Mouse (Mus musculus): ENCODE data around the gene R3hdm2. TPM values are rescaled to one million over a fixed set of nuclear protein-coding genes. Genes with fewer than 3 reads are reported as not detected.

The R3hdm2 gene
- polyA plus RNA-seq, 1 experiment from 2014 or later: 44.9 TPM

GRCm38 (mm10) chr10:127404701-127405100, 24.6 kb downstream of the R3hdm2 start:
- H3K9me3 ChIP-seq: no peaks in the 10 kb centered on the region
- no peak overlapping the region for H3K4me2 ChIP-seq (replicated peaks)
- no peak overlapping the region for H3K4me3 ChIP-seq
- ATAC-seq (ENCODE audit: insufficient number of reproducible peaks, insufficient read depth, low FRiP score, low TSS enrichment): no peak
- no peak overlapping the region for H3K9ac ChIP-seq
- H3K27me3 ChIP-seq: no peaks in the 10 kb centered on the region
- no peak overlapping the region for H3K27ac ChIP-seq
- WGBS: 93% methylated on average over 3 of the region's 3 CpGs
- peaks cover 16% of the 10 kb centered on the region for H3K36me3 ChIP-seq
- no peaks in the 10 kb centered on the region for H3K4me1 ChIP-seq

- no peaks in the 10 kb centered on the region for H3K4me1 ChIP-seq
- ATAC-seq (ENCODE audit: insufficient number of reproducible peaks, insufficient read depth, low FRiP score, low TSS enrichment): no peak
- H3K9ac ChIP-seq: no peak overlapping the region
- no peaks in the 10 kb centered on the region for H3K27me3 ChIP-seq
- no peak overlapping the region for H3K27ac ChIP-seq
- no peak overlapping the region for H3K4me3 ChIP-seq
- H3K9me3 ChIP-seq: no peaks in the 10 kb centered on the region
- no peaks in the 10 kb centered on the region for H3K36me3 ChIP-seq
- WGBS: 61% methylated on average over 4 of the region's 4 CpGs
- no peak overlapping the region for H3K4me2 ChIP-seq (replicated peaks)
Measured at GRCm38 (mm10) chr10:127407391-127407790, 27.3 kb downstream of the R3hdm2 start.

GRCm38 (mm10) chr10:127412101-127412500, 32.0 kb downstream of the R3hdm2 start:
- no peaks in the 10 kb centered on the region for H3K9me3 ChIP-seq
- no peaks in the 10 kb centered on the region for H3K27me3 ChIP-seq
- no peak overlapping the region for H3K9ac ChIP-seq
- H3K36me3 ChIP-seq: peaks cover 6% of the 10 kb centered on the region; the same call in 1 of the 2 replicates
- WGBS: 52% methylated on average over 5 of the region's 5 CpGs
- no peak overlapping the region for H3K4me3 ChIP-seq
- H3K27ac ChIP-seq: no peak overlapping the region
- ATAC-seq (ENCODE audit: insufficient number of reproducible peaks, insufficient read depth, low FRiP score, low TSS enrichment): no peak
- no peak overlapping the region for H3K4me2 ChIP-seq (replicated peaks)
- no peaks in the 10 kb centered on the region for H3K4me1 ChIP-seq

- no peak for ATAC-seq (ENCODE audit: insufficient number of reproducible peaks, insufficient read depth, low FRiP score, low TSS enrichment)
- no peaks in the 10 kb centered on the region for H3K4me1 ChIP-seq
- no peak overlapping the region for H3K27ac ChIP-seq
- no peak overlapping the region for H3K4me2 ChIP-seq (replicated peaks)
- no peak overlapping the region for H3K4me3 ChIP-seq
- H3K9ac ChIP-seq: no peak overlapping the region
- 84% methylated on average over 2 of the region's 2 CpGs for WGBS
- peaks cover 6% of the 10 kb centered on the region; the same call in 1 of the 2 replicates for H3K36me3 ChIP-seq
- H3K9me3 ChIP-seq: no peaks in the 10 kb centered on the region
- H3K27me3 ChIP-seq: no peaks in the 10 kb centered on the region
Measured at GRCm38 (mm10) chr10:127412776-127413175, 32.6 kb downstream of the R3hdm2 start.

GRCm38 (mm10) chr10:127413585-127413984, 33.5 kb downstream of the R3hdm2 start:
- Histone ChIP-seq H3K9ac (no peak overlapping the region), H3K4me1 (no peaks in the 10 kb centered on the region), H3K9me3 (no peaks in the 10 kb centered on the region), H3K27me3 (no peaks in the 10 kb centered on the region), H3K4me3 (no peak overlapping the region), H3K4me2 (replicated peaks) (no peak overlapping the region), H3K27ac (no peak overlapping the region), H3K36me3 (peaks cover 6% of the 10 kb centered on the region; the same call in 1 of the 2 replicates)
- WGBS: 79% methylated on average over 1 of the region's 1 CpGs
- no peak for ATAC-seq (ENCODE audit: insufficient number of reproducible peaks, insufficient read depth, low FRiP score, low TSS enrichment)

GRCm38 (mm10) chr10:127414141-127414540, 34.0 kb downstream of the R3hdm2 start:
- H3K27me3 ChIP-seq: no peaks in the 10 kb centered on the region
- H3K4me3 ChIP-seq: no peak overlapping the region
- H3K4me2 ChIP-seq (replicated peaks): no peak overlapping the region
- H3K9me3 ChIP-seq: no peaks in the 10 kb centered on the region
- peaks cover 6% of the 10 kb centered on the region; the same call in 1 of the 2 replicates for H3K36me3 ChIP-seq
- 75% methylated on average over 3 of the region's 3 CpGs for WGBS
- no peak overlapping the region for H3K27ac ChIP-seq
- no peak for ATAC-seq (ENCODE audit: insufficient number of reproducible peaks, insufficient read depth, low FRiP score, low TSS enrichment)
- no peaks in the 10 kb centered on the region for H3K4me1 ChIP-seq
- no peak overlapping the region for H3K9ac ChIP-seq

- H3K4me1 ChIP-seq: peaks cover 27% of the 10 kb centered on the region
- ATAC-seq (ENCODE audit: insufficient number of reproducible peaks, insufficient read depth, low FRiP score, low TSS enrichment): no peak
- no peak overlapping the region for H3K27ac ChIP-seq
Measured at GRCm38 (mm10) chr10:127420131-127420530, 40.0 kb downstream of the R3hdm2 start.

GRCm38 (mm10) chr10:127420676-127421353, 40.7 kb downstream of the R3hdm2 start:
- peaks cover 29% of the 10 kb centered on the region for H3K4me1 ChIP-seq

More at GRCm38 (mm10) chr10:127420131-127420530, 40.0 kb downstream of the R3hdm2 start:
- Histone ChIP-seq H3K27me3 (no peaks in the 10 kb centered on the region), H3K4me3 (no peak overlapping the region), H3K4me2 (replicated peaks) (peak overlapping the region; percentile 16; the same call in 1 of the 2 replicates), H3K9me3 (no peaks in the 10 kb centered on the region), H3K9ac (no peak overlapping the region), H3K36me3 (0 out of 2 replicates have a peak, but pooled peaks cover 1% of the 10 kb centered on the region)
- WGBS: 4% methylated on average over 6 of the region's 6 CpGs

GRCm38 (mm10) chr10:127422047-127422446, 41.9 kb downstream of the R3hdm2 start:
- no peaks in the 10 kb centered on the region for H3K27me3 ChIP-seq
- H3K36me3 ChIP-seq: no peaks in the 10 kb centered on the region
- WGBS: 13% methylated on average over 6 of the region's 6 CpGs
- H3K4me1 ChIP-seq: peaks cover 37% of the 10 kb centered on the region
- no peak overlapping the region for H3K4me3 ChIP-seq
- H3K4me2 ChIP-seq (replicated peaks): peak overlapping the region; percentile 5; the same call in 1 of the 2 replicates
- ATAC-seq (ENCODE audit: insufficient number of reproducible peaks, insufficient read depth, low FRiP score, low TSS enrichment): no peak
- H3K9me3 ChIP-seq: no peaks in the 10 kb centered on the region
- no peak overlapping the region for H3K27ac ChIP-seq
- H3K9ac ChIP-seq: no peak overlapping the region

More at GRCm38 (mm10) chr10:127420676-127421353, 40.7 kb downstream of the R3hdm2 start:
- ATAC-seq (ENCODE audit: insufficient number of reproducible peaks, insufficient read depth, low FRiP score, low TSS enrichment): no peak
- H3K4me2 ChIP-seq (replicated peaks): no peak overlapping the region
- H3K27ac ChIP-seq: no peak overlapping the region
- WGBS: 16% methylated on average over 9 of the region's 9 CpGs
- H3K4me3 ChIP-seq: no peak overlapping the region
- H3K9ac ChIP-seq: no peak overlapping the region
- no peaks in the 10 kb centered on the region for H3K36me3 ChIP-seq
- H3K9me3 ChIP-seq: no peaks in the 10 kb centered on the region
- H3K27me3 ChIP-seq: no peaks in the 10 kb centered on the region

- no peaks in the 10 kb centered on the region for H3K27me3 ChIP-seq
- H3K4me3 ChIP-seq: no peak overlapping the region
- ATAC-seq (ENCODE audit: insufficient number of reproducible peaks, insufficient read depth, low FRiP score, low TSS enrichment): no peak
- H3K9me3 ChIP-seq: no peaks in the 10 kb centered on the region
- no peak overlapping the region for H3K4me2 ChIP-seq (replicated peaks)
- no peak overlapping the region for H3K9ac ChIP-seq
- H3K27ac ChIP-seq: no peak overlapping the region
- peaks cover 26% of the 10 kb centered on the region for H3K4me1 ChIP-seq
- H3K36me3 ChIP-seq: no peaks in the 10 kb centered on the region
- WGBS: 70% methylated on average over 2 of the region's 2 CpGs
Measured at GRCm38 (mm10) chr10:127425794-127426193, 45.7 kb downstream of the R3hdm2 start.

- no peak overlapping the region for H3K27ac ChIP-seq
- ATAC-seq (ENCODE audit: insufficient number of reproducible peaks, insufficient read depth, low FRiP score, low TSS enrichment): no peak
- 19% methylated on average over 2 of the region's 2 CpGs for WGBS
Measured at GRCm38 (mm10) chr10:127426670-127427069, 46.5 kb downstream of the R3hdm2 start.

GRCm38 (mm10) chr10:127427107-127427506, 47.0 kb downstream of the R3hdm2 start:
- no peaks in the 10 kb centered on the region for H3K36me3 ChIP-seq
- peaks cover 14% of the 10 kb centered on the region for H3K4me1 ChIP-seq
- H3K27ac ChIP-seq: no peak overlapping the region
- 94% methylated on average over 1 of the region's 1 CpGs for WGBS
- no peaks in the 10 kb centered on the region for H3K9me3 ChIP-seq
- no peak for ATAC-seq (ENCODE audit: insufficient number of reproducible peaks, insufficient read depth, low FRiP score, low TSS enrichment)
- H3K4me3 ChIP-seq: no peak overlapping the region
- H3K27me3 ChIP-seq: no peaks in the 10 kb centered on the region
- no peak overlapping the region for H3K4me2 ChIP-seq (replicated peaks)
- H3K9ac ChIP-seq: no peak overlapping the region

More at GRCm38 (mm10) chr10:127426670-127427069, 46.5 kb downstream of the R3hdm2 start:
- H3K4me3 ChIP-seq: no peak overlapping the region
- peaks cover 18% of the 10 kb centered on the region for H3K4me1 ChIP-seq
- H3K4me2 ChIP-seq (replicated peaks): no peak overlapping the region
- no peaks in the 10 kb centered on the region for H3K9me3 ChIP-seq
- H3K27me3 ChIP-seq: no peaks in the 10 kb centered on the region
- no peaks in the 10 kb centered on the region for H3K36me3 ChIP-seq
- H3K9ac ChIP-seq: no peak overlapping the region
